Mouse (Mus musculus) frontal cortex, adult 2 months (tissue): ENCODE data around the gene Camta2. TPM values are rescaled to one million over a fixed set of nuclear protein-coding genes. Genes with fewer than 3 reads are reported as not detected.
A peak's percentile ranks its signal among the peaks of the same experiment; 100 is the strongest.

Experiments
- DNase-seq, 2 experiments: peaks; one replicate each; pipeline ENCODE4 v3.0.0; 2022; ENCODE audit warnings: low spot score in 1 of 2; ENCODE audit errors: extremely low spot score in 1 of 2
- polyA plus RNA-seq: library from polyadenylated mRNA; depleted of rRNA; stranded (reverse); fragments of >200 nt; gene quantifications from 2 replicates; pipeline ENCODE4 v1.2.3, GENCODE M21; 2012

The Camta2 gene
- polyA plus RNA-seq, 1 experiment: 95.6 TPM

DNA sequence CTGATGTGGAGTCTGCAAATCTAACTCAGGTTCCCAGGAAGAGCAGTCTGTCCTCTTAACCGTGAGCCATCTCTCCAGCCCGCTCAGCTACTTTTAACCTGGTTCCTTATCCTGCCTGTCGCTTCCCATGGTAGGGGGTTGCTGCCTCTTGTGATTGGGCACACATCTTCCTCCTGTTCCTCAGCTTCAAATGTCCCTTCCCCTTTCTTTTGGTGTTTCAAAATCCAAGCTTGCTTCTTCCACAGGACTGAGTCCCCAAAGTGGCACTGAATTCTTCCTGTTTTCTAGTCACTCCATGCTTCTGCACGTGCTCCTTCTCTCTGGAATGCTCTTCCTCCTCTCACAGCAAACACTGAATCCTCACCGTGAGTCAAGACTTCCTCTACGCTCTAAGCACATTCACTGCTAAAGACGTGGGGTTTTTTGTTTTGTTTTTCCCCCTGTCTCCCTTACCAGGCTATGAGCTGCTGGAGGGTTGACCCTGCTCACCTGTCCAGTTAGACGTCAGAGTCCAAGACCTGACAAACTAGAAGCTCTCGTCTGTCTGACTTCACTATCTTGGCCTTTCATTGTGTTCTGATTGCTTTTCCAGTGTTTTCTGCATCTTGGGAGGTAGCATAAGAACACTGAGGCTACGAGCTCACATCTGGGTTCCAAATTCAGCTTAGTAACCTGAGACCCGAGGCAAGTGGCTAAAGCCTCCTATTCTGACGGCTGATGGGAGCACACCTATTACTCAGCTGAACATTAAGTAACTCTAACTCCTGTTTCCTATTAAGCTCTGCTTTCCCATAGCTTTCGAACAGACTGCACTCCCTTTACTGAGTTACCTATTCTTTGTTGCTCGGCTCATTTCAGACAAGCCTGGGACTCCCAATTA lies 20.4 kb downstream of the Camta2 start:
- no peak for DNase-seq

- no peak for DNase-seq
These were observed 21.2 kb downstream of the Camta2 start for GRCm38 (mm10) chr11:70666687-70667086.

GRCm38 (mm10) chr11:70664741-70665140 lies 23.2 kb downstream of the Camta2 start:
- DNase-seq: no peak

GRCm38 (mm10) chr11:70663957-70664356 lies 23.9 kb downstream of the Camta2 start:
- no peak for DNase-seq

DNA sequence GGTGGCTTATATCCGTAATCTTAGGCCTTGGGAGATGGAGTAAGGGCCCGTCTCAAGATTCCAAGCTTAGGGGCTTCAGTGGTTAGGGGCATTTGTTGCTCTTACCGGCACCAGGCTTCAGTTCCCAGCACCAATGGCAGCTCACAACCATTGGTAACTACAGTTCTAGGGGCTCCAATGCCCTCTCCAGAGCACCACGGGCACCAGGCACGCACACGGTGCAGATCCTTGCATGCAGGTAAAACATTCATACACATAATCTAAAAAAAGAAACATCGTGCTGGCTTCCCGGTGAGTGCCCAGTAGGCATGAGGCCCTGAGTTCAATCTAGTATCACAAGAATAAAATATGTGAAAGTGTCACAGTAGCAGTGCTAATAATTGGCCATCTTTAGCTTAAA lies 24.8 kb downstream of the Camta2 start:
- no peak for DNase-seq

DNA sequence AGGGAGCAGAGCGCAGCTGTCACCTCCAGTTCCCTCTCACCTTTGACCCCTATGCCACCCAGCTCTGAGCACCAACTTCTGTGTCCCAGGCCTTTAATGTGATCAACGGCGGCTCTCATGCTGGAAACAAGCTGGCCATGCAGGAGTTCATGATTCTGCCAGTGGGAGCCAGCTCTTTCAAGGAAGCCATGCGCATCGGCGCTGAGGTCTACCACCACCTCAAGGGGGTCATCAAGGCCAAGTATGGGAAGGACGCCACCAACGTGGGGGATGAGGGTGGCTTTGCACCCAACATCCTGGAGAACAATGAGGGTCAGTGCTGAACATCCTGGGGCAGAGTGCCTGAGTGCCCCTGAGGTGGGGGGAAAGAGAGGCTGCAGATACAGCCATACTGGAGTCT lies 27.3 kb downstream of the Camta2 start:
- DNase-seq: no peak

- DNase-seq: no peak
These were observed 29.0 kb downstream of the Camta2 start for GRCm38 (mm10) chr11:70658942-70659341.

- no peak for DNase-seq
These were observed 29.4 kb downstream of the Camta2 start for GRCm38 (mm10) chr11:70658521-70658920.

DNA sequence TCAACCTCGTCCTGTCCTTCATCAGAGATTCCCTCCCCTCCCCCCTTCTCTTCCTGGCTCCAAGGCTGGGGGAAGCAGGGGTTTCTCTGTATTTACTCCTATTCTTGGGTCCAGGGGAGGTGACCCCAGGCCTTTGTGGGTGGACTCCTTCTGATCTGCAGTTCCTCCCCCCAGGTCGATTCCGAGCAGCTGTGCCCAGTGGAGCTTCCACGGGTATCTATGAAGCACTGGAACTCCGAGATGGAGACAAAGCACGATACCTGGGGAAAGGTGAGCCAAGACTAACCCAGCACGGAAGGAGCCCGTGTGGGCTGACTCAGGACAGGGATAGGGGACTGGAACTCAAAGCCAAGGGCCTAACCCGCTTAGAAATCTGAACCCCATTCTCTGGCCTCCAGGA lies 29.9 kb downstream of the Camta2 start:
- no peak for DNase-seq

DNA sequence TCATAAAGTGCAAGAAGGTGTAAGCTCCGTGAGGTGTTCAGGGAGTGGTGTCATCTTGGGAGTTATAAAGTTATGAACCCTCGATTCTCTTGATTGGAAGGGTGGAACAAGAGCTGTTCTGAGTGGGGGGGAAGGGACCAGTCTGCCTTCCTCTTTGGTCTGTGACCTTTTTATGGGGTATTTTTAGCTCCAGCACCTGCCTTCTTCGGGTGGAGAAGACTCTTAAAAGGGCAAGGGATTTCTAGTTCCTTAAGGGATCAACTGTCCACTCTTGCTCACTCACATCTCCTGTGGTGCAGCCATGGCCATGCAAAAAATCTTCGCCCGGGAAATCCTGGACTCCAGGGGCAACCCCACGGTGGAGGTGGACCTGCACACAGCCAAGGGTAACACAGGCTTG lies 30.3 kb downstream of the Camta2 start:
- DNase-seq: no peak

GRCm38 (mm10) chr11:70656964-70657363 lies 30.9 kb downstream of the Camta2 start, which contains the start of gene Eno3:
Gene Eno3 (plus strand): TSS chr11:70657202.
- DNase-seq: no peak

DNA sequence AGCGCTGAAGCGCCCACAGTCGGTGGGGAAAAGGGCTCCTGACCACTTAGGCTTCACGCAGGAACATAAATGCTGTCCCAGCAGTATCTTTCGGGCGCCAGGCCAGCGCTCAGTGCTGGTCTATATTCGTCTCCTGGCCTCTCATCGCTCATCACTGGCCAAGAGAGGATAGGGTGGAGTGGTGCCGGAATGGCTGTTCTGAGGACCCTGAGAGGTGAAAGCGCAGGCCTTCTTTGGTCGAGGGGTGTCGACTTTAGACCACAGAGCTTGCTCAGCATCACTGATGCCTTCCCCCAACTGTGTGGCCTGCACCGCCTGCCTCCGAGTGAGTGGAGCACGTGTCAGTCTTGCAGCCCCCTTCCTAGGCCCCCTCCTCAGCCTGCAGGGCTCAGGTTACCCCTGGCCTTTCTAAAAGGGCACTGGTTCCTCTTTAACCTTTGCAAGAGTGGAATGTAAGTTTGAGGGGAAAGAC lies 31.4 kb downstream of the Camta2 start:
- DNase-seq: no peak

DNA sequence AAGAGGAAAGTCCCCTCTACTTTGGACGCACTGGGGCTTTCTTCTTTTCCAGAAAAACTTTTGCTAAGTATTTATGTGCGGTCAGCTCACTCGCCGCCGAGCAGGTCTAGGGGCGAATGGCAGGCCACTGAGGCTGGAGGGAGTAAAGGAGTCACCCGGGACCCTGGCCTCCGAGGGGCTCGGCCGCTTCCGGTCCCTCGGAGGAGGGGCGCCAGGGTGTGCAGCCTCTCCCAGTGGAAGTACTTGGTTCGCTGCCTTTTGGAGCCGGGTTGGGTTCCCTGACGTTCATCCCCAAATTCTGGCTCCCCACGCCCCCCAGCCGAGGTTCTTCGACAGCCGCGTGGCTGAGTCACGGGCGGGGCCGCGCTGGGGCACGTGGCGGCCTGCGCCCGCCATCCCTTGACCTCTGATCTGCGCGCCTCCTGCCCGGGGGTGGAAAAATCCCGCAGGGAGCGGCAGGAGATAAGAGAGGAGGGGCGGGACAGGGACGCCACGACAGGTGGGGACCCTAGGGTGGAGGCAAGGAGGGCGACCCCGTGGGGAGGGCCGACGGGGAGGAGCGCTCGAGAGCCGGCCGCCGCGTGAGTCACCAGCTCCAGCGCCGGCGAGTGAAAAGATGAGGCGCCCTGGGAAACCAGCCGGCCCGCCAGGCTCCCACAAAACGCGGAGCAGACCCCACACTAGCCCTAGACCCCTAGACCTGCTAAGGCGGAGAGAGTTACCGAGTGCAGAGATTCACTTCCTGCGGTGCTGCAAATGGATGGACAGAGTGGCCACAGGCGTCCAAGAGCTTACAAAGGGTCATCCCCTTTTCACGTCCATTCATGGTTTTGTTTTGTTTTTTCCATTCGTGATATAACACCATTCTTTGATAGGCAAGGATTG lies 32.1 kb downstream of the Camta2 start:
- DNase-seq: no peak

DNA sequence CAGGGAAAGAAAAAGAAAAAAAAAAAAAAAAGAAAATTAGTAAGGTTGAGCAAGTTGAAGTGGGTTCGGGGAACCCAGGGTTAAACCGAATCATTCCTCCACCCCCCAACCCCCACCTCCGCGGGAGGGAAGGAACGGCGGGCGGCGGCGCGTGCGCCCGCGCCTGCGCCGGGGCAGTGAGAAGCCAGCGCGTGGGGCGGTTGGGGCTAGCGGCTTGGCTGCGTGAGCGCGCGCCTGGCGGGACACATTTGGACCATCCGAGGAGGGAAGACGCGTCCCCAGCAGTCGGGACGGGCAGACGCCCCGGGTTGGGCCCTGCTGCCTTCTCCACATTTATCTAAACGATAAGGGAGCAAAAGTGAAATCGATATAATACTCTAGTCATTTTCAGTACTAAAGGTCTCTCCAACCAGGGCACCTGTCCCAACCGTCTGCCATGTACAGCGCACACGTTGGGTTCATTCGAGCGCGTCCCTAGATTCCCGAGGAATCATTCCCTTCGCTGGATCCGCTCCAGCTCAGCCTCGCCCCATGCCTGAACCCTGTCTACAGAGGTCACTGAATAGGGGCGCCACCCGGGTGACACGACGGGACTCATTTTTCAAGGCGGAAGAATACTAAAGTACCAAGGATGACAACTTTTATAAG lies 32.9 kb downstream of the Camta2 start:
- DNase-seq: peak in 1 of 2 experiments; percentile 72

DNA sequence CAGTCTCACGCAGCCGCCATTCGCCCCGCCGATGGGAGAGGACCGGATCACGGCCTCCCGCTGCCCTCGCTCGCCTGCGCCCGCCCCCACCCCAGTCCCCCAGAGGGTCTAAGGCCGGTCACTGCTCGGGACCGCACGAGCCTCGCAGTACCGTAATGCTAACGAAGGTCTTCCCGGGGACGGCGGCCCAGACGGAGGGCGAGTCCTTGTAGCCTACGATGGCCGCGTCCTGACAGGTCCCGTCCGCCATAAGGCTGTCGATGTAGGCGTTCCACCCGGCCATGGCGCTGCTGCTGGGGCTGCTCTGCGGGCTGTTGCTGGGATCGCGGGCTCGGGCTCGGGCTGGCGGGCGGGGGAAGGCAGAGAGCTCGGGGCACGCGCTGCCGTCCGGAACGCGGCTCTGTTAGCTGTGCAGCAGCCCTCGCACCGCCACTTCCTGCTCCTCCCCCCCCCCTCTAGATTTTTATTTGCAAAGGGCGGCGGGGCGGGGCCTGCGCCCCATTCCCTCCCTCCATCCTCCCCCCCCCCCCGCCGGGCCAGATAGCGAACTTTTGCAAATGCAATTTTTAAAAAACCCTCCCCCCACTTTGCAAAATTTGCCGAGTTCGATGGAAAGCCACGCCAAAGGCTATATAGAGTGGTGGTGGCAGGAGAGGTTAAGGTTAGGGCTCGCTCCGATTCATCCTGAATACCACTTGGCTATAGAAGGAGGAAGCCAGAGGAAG lies 33.5 kb downstream of the Camta2 start, which contains the start of gene Pfn1:
Gene Pfn1, minus strand, starts transcription at position 447 of the 725 bp plus-strand sequence.
- DNase-seq: peak in 1 of 2 experiments; percentile 72

GRCm38 (mm10) chr11:70653345-70654197 lies 34.3 kb downstream of the Camta2 start:
- no peak for DNase-seq

DNA sequence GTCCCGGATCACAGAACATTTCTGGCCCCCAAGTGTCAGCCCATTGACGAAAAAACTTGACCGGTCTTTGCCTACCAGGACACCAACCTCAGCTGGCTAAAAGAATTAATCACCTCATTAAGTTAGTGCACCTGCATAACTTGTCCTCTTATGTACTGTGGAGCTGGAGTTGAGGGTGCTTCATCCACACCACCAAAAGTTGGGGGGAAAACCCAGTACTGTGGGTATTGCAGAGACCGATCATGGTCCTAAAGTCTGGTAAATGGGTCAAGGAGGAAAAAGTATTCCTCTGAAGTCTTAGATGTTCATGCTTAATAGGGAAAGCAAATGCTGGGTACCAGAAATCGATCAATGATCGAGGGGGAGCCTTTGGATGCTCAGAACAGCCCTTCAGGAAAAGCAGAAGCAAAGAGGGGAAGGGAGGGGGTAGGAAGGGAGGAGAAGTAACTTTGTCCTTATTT lies 35.0 kb downstream of the Camta2 start:
- no peak for DNase-seq

- DNase-seq: no peak
These were observed 35.6 kb downstream of the Camta2 start for GRCm38 (mm10) chr11:70652029-70652883.
